Mouse (Mus musculus) bone marrow, adult 2 months (tissue): ENCODE results near the gene Notum.

Experiments used
- CTCF ChIP-seq: fragments of 200-500 bp; IDR thresholded peaks from 2 replicates; pipeline ENCODE4 v1.5.1; 2011; ENCODE audit warnings: low read length, control low read depth; ENCODE audit not compliant: control insufficient read depth, insufficient read depth
- POLR2A ChIP-seq: fragments of 200-500 bp; IDR thresholded peaks from 2 replicates; pipeline ENCODE4 v1.6.1; 2011; ENCODE audit warnings: low read depth, mild to moderate bottlenecking, control low read depth, low read length, borderline replicate concordance; ENCODE audit not compliant: control insufficient read depth

- TF ChIP-seq CTCF (no peak), POLR2A (no peak)
Measured at GRCm38 (mm10) chr11:120704486-120705325, 43.7 kb upstream of the Notum start.
